Mouse (Mus musculus): ENCODE data around the gene Yes1. TPM values are rescaled to one million over a fixed set of nuclear protein-coding genes. Genes with fewer than 3 reads are reported as not detected.
"Not testable (repeated sequence)": the region's sequence is repeated elsewhere in the genome, so short reads cannot be mapped to it uniquely, and the experiment has no call there.

Gene Yes1
- 1 to 10 TPM in 3 of 26 experiments, under 1 TPM in 12, not detected in 11; 0.29 to 2.2 (median 0.62) TPM for total RNA-seq (2018; cell fraction: chromatin; rRNA removed)
- under 1 TPM in 14 of 26 experiments, not detected in 12; 0.03 to 0.14 (median 0.05) TPM for total RNA-seq (2018; cell fraction: cytosol; rRNA removed)
- 1 to 10 TPM in 3 of 26 experiments, under 1 TPM in 17, not detected in 6; 0.17 to 1.7 (median 0.42) TPM for total RNA-seq (2018; cell fraction: nucleus; rRNA removed)
- polyA plus RNA-seq (2018), result 0.14 TPM in 1 of 3 replicates, not detected in the others

DNA sequence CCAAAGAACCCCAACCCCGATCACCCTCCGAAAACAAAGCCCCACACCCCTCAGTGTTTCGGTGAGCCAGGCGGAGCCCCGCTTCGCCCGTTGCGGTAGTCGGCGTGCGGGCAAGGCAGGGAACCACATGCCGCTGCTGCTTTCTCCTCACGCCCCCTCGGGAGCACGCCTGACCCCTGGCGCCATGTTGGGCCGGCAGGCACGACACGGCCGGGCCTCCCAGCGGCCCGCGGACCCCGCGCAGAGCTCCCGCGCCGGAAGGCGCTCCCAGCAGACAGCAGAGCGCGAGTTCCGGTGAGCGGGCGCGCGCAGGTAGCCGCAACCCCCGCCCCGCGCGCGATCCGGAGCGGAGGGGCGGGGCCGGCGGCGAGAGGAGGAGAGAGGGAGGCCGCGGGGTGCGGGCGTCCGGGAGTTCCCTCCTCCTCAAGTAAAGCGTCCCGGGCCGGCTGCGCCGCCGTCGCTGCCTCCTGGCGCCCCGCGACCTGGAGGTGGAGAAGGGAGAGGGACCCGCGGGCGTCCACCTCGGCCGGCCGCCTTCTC lies at the start of gene Yes1:
Gene Yes1 (plus strand): TSS at position 371 of the 540 bp plus-strand sequence.
- no peak within 1 kb of the TSS for H3K27ac ChIP-seq
- H3K79me2 ChIP-seq (ENCODE audit: inconsistent target), result no peaks in the 10 kb centered on the region
- H3K36me3 ChIP-seq (ENCODE audit: inconsistent target), result no peaks in the 10 kb centered on the region
- under 1% methylated on average over 43 of the region's 69 CpGs for WGBS (ENCODE audit: missing documents)
- H3K4me3 ChIP-seq (ENCODE audit: inconsistent target), result no peak within 1 kb of the TSS

- no peak overlapping the region for H3K27ac ChIP-seq
- H3K79me2 ChIP-seq (ENCODE audit: inconsistent target), result no peaks in the 10 kb centered on the region
- H3K4me3 ChIP-seq (ENCODE audit: inconsistent target), result no peak overlapping the region
- 50% methylated on average over 1 of the region's 1 CpGs for WGBS (ENCODE audit: missing documents)
- no peaks in the 10 kb centered on the region for H3K36me3 ChIP-seq (ENCODE audit: inconsistent target)
Measured at GRCm38 (mm10) chr5:32564697-32565096, 46.3 kb upstream of the Yes1 start.

GRCm38 (mm10) chr5:32571802-32572201 lies 39.2 kb upstream of the Yes1 start:
- H3K79me2 ChIP-seq (ENCODE audit: inconsistent target), result no peaks in the 10 kb centered on the region
- no peak overlapping the region for H3K4me3 ChIP-seq (ENCODE audit: inconsistent target)
- no peaks in the 10 kb centered on the region for H3K36me3 ChIP-seq (ENCODE audit: inconsistent target)
- WGBS (ENCODE audit: missing documents), result 9% methylated on average over 5 of the region's 5 CpGs
- no peak overlapping the region for H3K27ac ChIP-seq

- H3K27ac ChIP-seq, result no peak overlapping the region
- 23% methylated on average over 5 of the region's 5 CpGs for WGBS (ENCODE audit: missing documents)
- H3K79me2 ChIP-seq (ENCODE audit: inconsistent target), result no peaks in the 10 kb centered on the region
- H3K36me3 ChIP-seq (ENCODE audit: inconsistent target), result no peaks in the 10 kb centered on the region
- H3K4me3 ChIP-seq (ENCODE audit: inconsistent target), result no peak overlapping the region
Measured at GRCm38 (mm10) chr5:32588136-32588535, 22.8 kb upstream of the Yes1 start.

GRCm38 (mm10) chr5:32593793-32594192 lies 17.2 kb upstream of the Yes1 start:
- H3K36me3 ChIP-seq (ENCODE audit: inconsistent target), result no peaks in the 10 kb centered on the region
- no peak overlapping the region for H3K4me3 ChIP-seq (ENCODE audit: inconsistent target)
- H3K27ac ChIP-seq, result no peak overlapping the region
- WGBS (ENCODE audit: missing documents), result 13% methylated on average over 4 of the region's 4 CpGs
- no peaks in the 10 kb centered on the region for H3K79me2 ChIP-seq (ENCODE audit: inconsistent target)

GRCm38 (mm10) chr5:32594358-32594757 lies 16.6 kb upstream of the Yes1 start:
- Histone ChIP-seq H3K27ac (no peak overlapping the region), H3K4me3 (ENCODE audit: inconsistent target) (no peak overlapping the region), H3K79me2 (ENCODE audit: inconsistent target) (no peaks in the 10 kb centered on the region), H3K36me3 (ENCODE audit: inconsistent target) (no peaks in the 10 kb centered on the region)
- WGBS (ENCODE audit: missing documents), result 32% methylated on average over 5 of the region's 5 CpGs

GRCm38 (mm10) chr5:32605911-32606310 lies 5.1 kb upstream of the Yes1 start:
- H3K4me3 ChIP-seq (ENCODE audit: inconsistent target), result no peak overlapping the region
- WGBS (ENCODE audit: missing documents), result 70% methylated on average over 1 of the region's 1 CpGs
- H3K79me2 ChIP-seq (ENCODE audit: inconsistent target), result no peaks in the 10 kb centered on the region
- no peak overlapping the region for H3K27ac ChIP-seq
- H3K36me3 ChIP-seq (ENCODE audit: inconsistent target), result no peaks in the 10 kb centered on the region

GRCm38 (mm10) chr5:32607776-32608355 lies 3.1 kb upstream of the Yes1 start:
- Histone ChIP-seq H3K27ac (no peak overlapping the region), H3K36me3 (ENCODE audit: inconsistent target) (no peaks in the 10 kb centered on the region), H3K79me2 (ENCODE audit: inconsistent target) (no peaks in the 10 kb centered on the region), H3K4me3 (ENCODE audit: inconsistent target) (no peak overlapping the region)
- 0% methylated on average over 2 of the region's 2 CpGs for WGBS (ENCODE audit: missing documents)

DNA sequence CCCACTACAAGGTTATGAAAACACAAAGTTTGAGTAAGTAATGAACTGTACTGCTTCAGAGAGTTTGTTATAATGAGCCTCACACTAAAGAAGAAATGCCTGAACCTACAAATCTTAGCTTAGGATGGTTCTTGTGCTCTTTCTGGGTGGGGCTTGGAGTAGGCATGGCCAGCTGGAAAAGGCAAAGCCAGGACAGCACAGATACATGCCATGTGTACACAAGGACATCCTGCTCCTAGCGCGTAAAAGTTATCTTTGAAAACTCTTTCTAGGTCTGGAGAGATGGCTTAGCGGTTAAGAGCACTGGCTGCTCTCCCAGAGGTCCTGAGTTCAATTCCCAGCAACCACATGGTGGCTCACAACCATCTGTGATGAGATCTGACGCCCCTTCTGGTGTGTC lies 2.5 kb upstream of the Yes1 start:
- Histone ChIP-seq H3K4me3 (ENCODE audit: inconsistent target) (no peak overlapping the region), H3K36me3 (ENCODE audit: inconsistent target) (no peaks in the 10 kb centered on the region), H3K27ac (no peak overlapping the region), H3K79me2 (ENCODE audit: inconsistent target) (no peaks in the 10 kb centered on the region)
- 87% methylated on average over 4 of the region's 4 CpGs for WGBS (ENCODE audit: missing documents)

DNA sequence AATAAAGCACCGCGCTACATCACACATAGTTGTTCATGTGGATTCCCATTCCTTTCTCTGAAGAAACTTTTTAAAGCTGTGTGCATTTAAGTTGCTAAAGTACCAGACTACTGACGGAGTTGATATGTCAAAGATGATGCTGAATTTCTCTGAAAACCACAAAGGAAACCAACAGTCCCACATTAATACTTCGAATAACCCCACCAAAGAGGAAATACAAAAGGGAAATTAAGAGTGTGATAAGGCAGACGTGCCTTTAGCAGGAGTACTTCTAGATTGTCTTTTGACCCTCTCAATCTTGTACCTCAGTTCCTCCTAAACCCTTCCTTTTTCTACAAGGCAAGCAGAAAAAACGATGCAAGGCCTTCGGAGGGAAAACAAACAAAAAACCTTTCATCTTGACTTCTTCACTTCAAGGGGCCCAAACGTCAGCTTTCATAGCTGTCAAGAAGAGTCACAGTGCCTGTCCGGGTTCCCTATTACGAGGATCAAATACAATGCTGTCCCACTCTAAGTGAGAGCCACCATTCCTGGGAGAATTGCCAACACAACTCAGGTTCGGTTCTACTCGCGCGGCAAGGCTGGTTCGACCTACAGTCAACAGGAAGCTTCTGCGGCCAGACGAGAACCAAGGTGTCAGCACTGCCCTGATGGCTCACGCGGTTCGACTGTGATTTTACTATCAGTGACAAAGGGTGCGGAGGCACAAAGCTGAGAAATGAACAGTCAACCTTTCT lies 739 bp upstream of the Yes1 start:
- H3K27ac ChIP-seq, result no peak overlapping the region
- WGBS (ENCODE audit: missing documents), result 9% methylated on average over 21 of the region's 21 CpGs
- H3K79me2 ChIP-seq (ENCODE audit: inconsistent target), result no peaks in the 10 kb centered on the region
- no peak overlapping the region for H3K4me3 ChIP-seq (ENCODE audit: inconsistent target)
- H3K36me3 ChIP-seq (ENCODE audit: inconsistent target), result no peaks in the 10 kb centered on the region

DNA sequence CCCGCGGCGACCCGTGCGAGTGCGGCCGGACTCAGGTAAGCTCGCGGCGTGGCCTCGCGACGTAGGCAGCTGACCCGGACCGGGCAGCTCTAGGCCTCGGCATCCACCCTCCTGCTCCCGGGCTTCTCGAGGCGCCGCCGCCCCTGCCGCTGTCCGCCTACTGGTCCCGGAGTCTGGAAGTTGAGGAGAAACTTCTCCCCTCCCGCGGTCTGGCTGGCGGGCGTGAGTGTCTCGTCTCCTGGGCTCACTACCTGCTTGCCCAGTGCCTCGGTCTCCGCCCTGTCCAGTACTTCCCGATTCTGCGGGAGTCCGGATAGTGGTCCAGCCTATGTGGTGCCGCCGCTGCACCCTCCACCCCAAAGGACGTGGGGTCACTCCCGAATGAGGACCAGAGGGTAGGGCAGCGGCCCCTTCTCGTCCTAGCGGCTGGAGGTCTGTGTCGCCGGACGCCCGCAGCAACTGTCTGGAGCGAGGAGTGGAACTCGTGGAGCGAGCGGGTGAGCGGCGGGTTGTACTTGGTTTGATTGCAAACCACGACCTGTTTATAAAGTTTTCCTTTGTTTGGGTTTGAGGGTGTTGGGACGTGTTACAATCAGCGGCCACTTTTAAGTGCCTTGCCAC lies 480 bp downstream of the Yes1 start:
- 1% methylated on average over 53 of the region's 54 CpGs for WGBS (ENCODE audit: missing documents)
- Histone ChIP-seq H3K27ac (no peak overlapping the region), H3K79me2 (ENCODE audit: inconsistent target) (no peaks in the 10 kb centered on the region), H3K4me3 (ENCODE audit: inconsistent target) (no peak overlapping the region), H3K36me3 (ENCODE audit: inconsistent target) (no peaks in the 10 kb centered on the region)

- WGBS (ENCODE audit: missing documents), result 88% methylated on average over 2 of the region's 2 CpGs
- Histone ChIP-seq H3K79me2 (ENCODE audit: inconsistent target) (no peaks in the 10 kb centered on the region), H3K27ac (no peak overlapping the region), H3K36me3 (ENCODE audit: inconsistent target) (no peaks in the 10 kb centered on the region), H3K4me3 (ENCODE audit: inconsistent target) (no peak overlapping the region)
Measured at GRCm38 (mm10) chr5:32614291-32614690, 3.3 kb downstream of the Yes1 start.

DNA sequence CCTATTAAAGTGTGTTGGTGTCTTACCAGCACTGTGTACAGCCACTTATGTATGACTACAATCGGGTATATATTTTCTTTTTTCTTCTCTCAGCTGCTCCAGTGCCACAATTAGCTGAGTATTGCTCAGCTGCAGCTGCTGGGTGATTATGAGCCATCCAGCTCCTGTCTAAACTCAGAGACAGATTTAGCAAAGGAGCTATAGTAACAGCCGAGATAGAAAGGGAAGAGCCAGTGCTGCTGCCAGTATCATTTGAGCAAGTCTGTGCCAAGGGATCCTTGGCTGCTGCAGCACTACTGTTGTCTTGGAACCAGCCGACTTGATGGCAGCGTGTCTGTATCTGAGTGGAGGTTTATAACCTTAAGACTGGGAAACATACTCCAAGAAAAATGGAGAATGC lies 3.7 kb downstream of the Yes1 start:
- no peaks in the 10 kb centered on the region for H3K79me2 ChIP-seq (ENCODE audit: inconsistent target)
- H3K36me3 ChIP-seq (ENCODE audit: inconsistent target), result no peaks in the 10 kb centered on the region
- H3K27ac ChIP-seq, result no peak overlapping the region
- no peak overlapping the region for H3K4me3 ChIP-seq (ENCODE audit: inconsistent target)
- WGBS (ENCODE audit: missing documents), result 82% methylated on average over 4 of the region's 4 CpGs

DNA sequence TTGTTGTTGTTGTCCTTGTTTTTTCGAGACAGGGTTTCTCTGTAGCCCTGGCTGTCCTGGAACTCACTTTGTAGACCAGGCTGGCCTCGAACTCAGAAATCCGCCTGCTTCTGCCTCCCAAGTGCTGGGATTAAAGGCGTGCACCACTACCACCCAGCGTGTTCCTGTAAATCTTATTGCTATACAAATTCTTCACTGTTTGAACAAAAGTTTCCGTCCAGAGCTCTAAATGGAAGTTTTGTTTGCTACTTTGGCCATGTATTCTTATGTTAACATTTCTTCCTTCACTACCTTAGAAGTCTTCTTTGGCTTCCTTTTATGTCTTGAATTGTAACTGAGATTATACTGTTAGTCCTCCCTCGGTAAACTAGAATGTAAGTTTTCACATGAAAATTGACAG lies 5.5 kb downstream of the Yes1 start:
- H3K4me3 ChIP-seq (ENCODE audit: inconsistent target); H3K79me2 ChIP-seq (ENCODE audit: inconsistent target); H3K27ac ChIP-seq; H3K36me3 ChIP-seq (ENCODE audit: inconsistent target): not testable (repeated sequence)
- 93% methylated on average over 7 of the region's 7 CpGs for WGBS (ENCODE audit: missing documents)

DNA sequence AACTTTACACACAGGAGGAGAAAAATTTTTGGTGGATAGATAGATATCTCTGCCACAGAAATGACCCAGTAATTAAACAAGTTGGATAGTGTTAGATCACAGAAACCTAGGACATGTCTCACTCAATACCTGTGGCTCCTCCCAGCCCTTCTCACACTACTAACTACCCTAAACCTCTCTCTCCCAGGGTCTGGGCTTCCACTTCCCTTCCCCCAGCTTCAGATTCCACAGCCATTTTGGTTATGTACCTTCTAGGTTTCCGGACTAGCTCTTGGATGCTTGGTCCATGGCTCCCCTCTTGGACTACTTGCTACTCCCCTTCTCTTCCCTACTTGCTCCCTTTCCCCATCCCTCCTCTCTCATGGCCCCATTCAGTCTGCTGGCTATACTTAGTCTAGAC lies 6.9 kb downstream of the Yes1 start:
- 100% methylated on average over 1 of the region's 1 CpGs for WGBS (ENCODE audit: missing documents)
- no peak overlapping the region for H3K27ac ChIP-seq
- H3K36me3 ChIP-seq (ENCODE audit: inconsistent target), result no peaks in the 10 kb centered on the region
- no peaks in the 10 kb centered on the region for H3K79me2 ChIP-seq (ENCODE audit: inconsistent target)
- no peak overlapping the region for H3K4me3 ChIP-seq (ENCODE audit: inconsistent target)
